Mouse (Mus musculus): ENCODE measurements at regions not wholly inside any gene's neighbourhood (a gene's known extent, or its start where the extent isn't known, plus 50 kb on each side); places are given as distances from the start of the nearest gene placed in this dataset.

DNA sequence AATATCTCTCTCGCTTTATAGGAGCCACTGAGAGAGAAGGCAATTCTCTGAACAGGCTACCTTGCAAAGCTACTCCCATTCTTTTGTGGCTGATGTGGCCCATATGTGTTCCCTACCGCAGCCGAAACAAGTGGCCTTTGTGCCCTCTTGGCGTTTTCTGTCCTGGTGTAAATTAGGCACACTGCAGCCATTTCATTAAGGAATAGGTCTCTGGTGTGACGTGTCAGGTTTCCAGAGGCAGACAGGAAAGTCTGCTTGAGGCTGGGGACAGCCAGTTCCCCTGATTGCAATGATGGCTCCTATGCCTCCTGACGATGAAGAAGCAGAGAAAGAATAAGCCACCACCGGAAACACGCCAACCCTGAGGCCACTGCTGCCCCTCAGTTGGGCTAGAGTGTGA lies 59.3 kb upstream of the Bcor start:
- no peak for DNase-seq

DNA sequence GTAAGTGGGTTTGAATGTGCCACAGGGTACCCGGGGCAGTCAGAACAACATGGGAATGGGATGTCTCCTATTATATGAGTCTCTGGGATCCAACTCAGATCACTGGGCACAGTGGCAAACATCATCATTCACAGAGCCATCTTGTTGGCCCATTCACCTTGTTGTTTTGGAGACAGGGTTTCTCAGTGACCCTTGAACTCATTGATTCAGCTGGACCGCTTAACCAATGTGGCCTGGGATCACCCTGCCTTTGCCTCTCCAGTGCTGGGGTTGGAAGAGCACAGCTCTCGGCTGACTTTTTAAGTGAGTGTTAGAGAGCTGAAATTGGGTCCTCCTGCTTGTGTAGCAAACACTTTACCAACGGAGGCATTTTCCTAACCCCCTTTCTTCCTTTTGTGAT lies 64.2 kb upstream of the Bcor start:
- DNase-seq: no peak

DNA sequence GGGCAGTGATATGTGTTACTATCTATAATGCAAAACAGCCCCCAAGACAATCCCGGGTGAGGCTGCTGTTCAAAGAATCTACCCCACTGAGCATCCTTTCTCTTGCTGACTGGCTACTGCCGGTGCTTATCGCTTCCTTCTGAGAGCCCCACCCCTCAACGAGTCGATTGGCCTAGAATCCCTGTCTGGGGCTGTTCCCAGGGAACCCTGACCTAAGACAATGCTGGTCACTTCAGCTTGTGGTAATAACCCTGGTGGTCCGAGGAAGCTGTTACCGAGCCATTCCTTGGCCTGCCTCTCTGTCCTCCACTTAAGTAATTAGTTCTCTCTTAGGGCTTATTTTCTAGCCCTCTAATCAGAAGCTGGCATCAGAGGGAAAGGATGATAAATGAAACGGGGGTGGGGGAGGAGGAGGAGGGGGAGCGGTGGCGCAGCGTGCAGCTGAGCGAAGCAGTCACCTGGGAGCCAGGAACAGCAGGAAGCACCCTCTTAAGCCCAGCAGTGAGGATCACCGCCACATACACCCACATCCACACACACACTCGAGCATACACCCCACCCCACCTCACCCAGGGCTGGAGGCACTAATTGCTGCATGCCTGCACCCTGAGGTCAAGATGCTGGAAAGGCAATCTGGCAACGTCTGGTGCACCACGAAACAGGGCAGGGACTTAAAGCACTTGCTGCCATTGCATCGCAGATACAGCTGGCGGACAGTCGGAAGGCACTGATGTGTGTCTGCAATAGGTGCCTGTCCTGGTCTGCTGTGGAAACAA lies 65.1 kb upstream of the Bcor start:
- DNase-seq: no peak

DNA sequence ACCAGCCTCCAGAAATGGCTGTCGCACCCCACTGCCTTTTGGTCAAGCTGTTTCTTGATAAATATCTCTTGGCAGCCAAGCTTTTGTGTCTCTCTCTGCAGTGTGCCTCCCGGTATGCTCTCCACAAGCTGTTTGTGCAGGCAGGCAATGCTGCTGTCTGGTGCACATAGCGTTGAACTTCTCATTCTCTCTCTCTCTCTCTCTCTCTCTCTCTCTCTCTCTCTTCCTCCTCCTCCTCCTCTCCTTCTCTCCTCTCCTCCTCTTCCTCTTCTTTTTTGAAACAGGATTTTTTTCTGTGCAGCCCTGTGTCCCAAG lies 65.7 kb upstream of the Bcor start:
- no peak for DNase-seq

DNA sequence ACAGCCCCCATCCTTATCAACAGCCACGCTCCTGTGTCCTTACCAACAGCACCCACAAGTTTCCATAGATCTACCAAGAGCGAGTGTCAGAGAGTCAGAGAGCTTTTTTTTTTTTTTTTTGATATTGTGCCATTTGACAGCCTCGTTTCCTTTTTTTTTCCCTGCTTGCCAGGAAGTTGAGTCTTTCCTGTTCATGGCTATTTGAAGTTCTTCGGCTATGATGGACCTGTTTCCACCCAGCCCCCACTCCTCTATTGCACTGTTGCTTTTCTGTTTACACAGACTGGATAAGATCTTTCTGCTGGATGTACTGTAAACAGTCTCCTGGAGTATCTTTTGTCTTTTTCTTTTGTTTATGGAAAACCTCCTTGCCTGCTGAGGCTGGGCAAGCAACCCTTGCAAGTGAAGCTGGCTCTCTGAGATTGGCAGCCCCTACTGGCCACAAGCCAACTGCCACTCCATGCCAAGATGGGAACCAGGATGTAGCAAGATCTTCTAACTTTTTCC lies 80.4 kb upstream of the Bcor start:
- peak; percentile 18 to 35 for DNase-seq

DNA sequence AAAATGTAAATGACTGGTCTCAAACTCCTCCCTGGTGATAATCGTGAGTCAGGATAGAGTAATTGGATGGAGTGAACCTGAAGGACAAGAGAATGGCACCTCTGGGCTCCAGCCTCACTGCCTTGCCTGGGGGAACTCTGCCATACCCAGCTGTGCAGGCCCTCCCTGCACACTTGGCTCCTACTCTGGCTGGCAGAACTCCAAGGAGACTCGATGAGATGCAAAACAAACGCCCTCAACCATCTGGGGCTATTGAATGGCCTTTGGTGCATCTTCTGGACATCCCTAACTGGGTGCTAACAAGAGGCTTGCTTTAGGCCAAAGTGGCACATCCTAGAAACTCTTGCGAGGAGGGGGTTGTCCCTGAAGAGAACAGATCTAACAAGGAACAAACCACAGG lies 81.6 kb upstream of the Bcor start:
- no peak for DNase-seq

DNA sequence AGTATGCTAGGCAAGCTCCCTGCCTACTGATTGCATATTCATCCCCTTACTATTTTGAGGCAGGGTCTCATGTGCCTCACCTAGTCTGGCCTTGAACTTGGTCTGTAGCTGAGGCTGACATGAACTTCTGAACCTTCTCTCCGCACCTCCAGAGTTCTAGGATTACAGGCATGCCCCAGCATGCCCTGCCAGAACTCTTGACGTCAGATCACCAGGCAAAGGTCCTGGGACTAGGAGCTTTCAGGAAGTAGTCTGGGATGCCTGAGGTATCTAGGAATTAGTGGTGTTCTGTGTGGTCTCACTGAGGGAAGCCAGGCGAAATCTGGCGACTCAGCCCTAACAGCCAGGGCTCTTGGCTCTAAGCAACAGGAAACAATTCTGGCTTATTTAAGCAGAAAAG lies 88.9 kb upstream of the Bcor start:
- peak; percentile 4 to 18 for DNase-seq

DNA sequence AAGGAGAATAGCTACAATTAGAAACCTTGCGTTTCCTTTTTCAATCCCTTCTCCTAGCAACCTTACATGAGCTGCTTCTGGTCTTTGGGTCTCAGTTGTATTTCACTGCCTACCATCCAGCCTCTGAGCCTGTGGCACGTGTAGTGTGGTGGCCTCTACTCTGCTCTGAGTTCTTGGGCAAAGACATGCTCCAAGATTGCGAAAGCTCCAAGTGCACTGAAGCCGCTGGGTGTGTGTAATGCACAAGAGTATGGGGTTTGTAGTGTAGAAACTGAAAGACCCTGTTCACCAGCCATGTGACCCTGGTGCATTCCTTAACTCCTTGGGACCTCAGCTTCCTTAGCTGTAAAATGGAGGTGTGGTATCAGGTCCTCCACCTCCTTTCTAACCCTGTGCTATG lies 89.8 kb upstream of the Bcor start:
- DNase-seq: no peak

DNA sequence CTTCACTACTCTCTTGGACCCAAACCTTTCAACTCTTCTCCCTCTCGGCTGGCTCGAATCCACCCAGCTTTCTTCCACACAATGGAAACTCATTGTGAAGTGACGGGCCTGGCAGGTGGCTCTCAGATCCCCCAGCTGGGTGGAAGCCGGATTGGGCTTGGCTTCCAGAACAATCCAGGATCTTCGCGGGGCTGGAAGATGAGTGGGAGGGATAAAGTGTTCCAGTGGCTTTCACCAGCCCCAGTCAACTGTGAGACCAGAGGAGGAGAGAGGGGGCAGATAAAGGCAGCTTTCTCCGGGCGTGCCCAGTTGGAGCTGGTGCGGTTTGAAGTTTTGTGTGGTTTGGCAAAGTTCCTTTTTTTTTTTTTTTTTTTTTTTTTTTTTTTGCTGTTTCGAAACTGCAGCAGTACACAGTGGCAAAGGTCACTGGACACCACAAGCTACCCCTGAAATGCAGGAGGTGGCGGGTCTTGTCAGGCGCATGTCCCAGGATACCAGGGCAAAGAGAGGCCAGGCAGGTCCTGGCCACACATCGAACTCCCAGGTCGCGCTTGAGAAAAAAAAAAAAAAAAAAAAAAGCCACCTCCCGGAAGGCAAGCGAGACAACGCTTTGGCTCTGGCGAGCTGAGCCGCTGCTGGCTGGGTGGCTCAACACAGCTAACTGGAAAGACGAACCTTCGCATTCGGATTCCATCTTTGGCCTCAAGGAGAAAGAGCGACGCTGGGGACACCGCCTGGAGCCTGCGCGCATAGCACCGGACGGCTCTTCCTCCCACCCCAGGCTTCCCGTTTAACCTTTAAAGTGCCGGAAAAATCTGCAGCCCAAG lies 91.9 kb upstream of the Bcor start:
- peak; percentile 53 to 60 for DNase-seq

DNA sequence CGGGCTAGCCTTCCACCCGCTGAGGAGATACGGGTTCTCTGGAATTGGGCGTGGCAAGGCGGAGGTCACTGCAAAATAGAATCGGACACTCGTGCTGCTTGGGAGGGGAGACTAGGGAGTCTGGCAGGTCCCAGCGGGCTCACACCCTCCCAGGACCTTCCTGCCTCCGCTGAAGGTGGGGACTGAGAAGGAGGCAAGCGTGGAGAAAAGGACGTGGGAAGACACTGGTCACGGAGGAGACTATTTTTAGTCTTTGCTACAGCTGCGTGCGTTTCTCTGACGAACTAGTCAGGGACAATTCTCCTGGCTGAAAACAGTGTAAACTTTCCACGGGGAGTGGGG lies 92.5 kb upstream of the Bcor start:
- DNase-seq: no peak

DNA sequence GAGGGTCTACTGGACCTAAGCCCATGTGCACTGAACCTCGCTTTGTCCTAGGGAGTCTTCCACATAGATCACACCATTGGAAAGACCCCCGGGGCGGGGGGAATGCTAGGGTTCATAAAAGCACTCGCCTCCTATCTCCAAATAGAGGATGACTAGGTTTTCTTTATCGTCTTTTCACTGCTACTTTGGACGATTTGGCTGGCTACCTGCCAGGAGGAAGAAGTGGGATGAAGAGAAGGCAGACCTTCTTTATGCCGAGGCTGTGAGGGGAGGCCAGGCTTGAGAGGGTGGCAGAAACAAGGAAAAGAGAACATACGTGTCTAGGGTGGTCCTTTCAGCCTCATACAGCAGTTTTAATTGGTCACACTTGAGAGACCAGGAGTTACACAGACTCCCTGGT lies 96.6 kb upstream of the Bcor start:
- no peak for DNase-seq

DNA sequence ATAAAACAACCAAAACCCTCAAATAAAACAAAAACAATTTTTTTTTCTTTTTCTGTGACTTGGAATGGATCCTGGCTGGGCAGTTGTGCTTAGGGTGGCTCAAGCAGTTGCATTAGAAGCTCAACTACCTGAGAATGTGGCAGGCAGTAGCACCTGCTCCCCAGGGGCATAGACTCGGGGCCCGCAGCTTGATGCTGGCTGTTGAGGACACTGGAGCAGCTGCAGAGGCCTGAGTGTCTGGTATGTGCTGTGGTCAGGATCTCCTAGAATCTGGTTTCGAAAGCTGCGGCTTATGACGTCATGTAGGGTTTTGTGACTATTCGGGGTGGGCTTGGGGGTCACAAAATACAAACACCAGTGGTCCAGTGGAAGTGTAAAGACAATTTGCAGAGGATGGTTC lies 103.7 kb upstream of the Bcor start:
- no peak for DNase-seq

DNA sequence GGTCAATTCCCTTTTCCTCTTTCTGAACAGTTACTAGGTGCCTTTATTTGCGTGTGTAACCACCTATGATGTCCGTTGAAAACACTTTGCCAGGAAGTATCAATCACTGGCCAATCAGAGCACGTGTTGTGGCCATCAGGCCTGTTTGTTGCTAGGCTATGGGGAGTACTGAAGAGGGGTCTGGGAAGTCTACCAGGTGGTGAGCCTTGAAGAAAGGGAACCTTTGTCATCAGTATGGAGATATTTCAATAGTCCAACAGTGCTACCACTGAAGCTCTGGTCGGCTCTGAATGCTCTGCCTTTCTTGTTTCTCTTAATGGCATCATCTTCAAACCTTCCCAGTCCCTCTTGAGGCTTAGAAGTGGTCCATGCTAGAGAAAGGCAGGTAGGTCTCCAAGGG lies 124.6 kb upstream of the Bcor start:
- no peak for DNase-seq

DNA sequence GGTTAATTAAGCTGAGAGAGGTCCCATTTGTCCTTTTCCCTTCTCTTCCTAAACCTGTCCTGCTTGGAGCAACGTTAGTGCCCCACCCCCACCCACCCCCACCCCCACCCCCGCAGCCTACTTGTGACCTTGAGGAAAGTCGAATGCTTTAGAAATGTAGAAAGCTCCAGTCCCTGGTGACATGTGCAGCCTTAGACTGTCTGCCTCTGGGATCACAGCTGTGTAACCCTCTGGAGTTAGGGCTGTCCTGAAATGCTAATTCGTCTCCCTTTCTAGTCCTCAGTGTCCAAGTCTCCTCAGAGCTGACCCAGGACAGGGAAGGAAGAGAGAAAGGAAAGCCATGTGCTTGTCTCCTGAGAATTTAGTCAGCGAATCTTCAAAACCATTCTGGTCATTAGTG lies 125.0 kb upstream of the Bcor start:
- no peak for DNase-seq

DNA sequence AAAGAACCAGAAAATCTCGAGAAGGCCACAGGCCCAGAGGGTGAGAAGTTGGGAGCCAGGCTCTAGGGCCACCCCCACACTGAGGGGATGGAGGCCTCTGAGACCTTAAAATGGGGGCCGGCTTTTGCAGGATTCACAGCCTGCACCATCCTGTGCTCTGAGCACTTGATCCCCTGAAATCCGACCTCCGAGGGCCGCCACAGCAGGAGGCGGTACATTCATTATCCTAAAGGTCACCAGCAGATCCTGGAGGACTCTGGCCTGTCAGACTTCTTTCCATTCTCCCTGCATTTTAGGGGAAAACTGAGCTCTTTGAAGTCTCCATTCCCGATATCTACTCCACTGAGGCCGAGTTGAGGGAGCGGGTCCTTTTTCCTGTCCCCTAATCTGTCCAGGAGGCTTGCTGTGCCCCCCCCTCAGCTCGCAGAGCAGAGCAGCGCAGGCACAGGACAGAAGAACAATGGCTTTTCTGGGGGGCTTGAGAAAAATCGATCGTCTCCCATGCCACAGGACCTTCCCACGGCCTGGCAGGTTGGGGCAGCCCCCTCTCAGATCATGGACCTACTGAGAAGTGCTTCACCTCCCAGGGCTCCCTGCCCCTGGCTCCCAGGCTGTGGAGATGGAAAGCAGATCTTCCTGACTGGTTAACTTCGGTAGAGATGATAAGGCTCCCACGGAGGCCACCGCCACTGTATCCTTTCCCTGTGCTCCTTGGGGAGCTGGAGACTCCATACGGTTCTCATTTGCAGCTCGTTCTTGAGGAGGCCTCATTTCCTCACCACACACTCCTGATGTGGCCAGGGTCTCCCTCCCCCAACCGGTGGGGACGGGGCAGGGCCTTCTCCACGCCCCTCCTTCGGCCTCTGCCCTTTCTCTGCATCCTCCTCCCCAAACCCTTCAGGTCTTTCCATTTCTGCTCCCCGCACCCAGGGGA lies 126.1 kb upstream of the Bcor start:
- DNase-seq: no peak

DNA sequence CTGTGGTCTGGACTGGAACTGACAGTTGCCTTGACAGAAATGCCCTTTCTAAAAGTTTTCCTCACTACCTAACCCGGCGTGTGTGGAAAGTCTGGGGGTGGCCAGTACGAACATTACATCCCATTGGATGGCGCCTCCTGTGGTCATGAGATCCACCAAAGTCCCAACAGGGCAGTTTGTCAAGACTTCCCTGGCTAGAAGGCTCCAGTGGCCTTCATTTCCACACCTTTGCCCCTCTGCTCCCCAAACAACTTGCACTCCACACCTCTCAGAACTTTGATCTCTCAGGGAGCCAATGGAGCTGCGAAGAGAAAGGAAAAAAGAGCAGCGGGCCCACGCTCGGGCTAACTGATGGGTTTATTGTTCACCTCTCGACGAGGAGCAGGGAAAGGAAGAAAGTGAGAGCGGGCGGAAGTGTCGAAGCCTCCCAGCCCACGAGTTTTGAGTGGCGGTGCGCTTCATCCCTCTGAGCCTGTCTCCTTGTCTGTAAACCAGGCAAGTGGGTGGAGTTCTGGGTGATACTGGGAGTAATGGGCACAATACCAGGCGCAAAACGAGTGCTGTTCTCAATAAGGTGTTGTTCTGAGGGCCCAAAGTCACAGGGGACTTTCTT lies 126.9 kb upstream of the Bcor start:
- peak; percentile 4 to 13 for DNase-seq

DNA sequence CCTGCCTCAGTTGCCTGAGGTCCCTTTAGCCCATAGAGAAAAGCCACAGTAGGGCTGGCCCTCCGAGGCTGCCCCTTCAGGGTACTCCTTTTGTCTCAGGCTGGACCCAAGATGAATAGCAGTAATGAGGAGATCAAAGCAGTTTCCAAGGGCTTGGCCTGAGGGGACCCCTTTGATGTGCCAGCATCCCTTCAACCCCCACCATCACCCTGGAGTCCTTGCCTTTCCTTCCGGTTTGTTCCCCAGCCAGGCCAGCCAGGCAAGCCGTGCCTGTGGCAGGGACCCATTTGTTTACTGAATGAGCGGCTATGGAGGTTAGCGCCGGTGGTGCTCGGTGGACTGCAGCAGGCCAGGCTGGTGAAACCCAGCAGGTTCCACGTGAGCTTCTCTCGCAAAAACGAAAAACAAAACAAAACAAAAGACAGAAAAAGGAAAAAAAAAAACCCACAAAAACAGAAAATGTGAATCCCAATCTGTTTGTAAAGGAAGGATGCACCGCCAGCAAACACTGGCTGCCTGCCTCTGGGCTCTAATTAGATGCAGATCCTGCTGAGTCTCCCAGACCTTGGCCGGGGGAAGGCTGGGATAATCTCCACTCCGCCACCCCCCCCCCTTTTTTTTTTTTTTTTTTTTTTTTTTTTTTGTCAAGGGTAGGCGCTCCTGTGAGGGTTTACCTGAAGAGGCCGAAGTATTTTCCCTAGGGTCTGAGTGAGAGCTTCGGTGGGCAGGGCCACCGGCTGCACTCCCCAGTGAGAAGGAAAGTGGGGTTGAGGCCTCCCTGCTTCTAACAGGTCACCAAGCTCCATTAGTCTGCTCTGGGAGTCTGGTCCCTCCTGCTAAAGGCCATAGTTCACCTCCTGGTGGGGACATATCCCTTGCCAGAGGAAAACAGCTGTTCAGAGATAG lies 127.8 kb upstream of the Bcor start:
- DNase-seq: no peak

DNA sequence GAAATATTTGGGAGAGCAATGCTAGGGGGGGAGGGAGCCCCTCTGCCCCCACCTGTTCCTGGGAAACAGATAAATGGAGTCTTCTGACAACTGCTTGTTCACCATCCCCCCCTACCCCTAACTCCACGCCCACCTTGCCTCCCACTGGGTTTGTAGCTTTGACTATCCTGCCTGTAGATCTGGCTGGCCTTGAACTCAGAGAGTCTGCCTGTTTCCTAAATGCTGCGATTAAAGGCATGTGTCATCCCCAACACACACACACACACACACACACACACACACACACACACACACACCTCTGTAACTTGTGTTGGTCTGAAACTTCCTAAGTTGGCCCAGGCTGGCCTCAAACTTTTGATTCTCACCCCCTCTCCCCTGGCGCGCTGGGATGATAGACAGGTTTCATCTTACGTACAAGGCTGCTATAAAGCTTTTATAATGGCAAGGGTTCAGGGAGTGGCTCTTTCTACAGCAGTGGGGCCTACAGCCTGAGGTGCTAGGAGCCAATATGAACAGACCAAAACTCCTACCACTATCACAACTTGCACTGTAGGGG lies 128.5 kb upstream of the Bcor start:
- no peak for DNase-seq

DNA sequence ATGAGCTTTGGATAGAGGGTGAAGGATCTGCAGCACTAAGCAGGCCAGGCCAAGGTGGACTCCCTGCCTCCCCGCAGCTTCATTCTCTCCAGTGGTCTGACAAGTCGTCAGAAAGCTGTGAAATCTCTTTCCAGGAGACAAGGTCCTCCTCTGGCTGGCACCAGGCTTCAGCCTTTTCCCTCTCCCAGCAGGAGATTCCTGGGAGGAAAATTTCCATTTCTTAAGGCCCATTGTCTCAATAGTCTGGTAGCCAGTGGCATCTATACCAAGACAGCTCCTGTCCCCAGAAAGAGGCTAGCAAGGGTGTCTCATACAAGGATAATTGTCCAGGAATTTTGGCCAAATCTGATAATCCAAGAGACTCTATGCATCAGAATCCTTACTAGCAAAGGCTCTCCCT lies 133.0 kb upstream of the Bcor start:
- DNase-seq: no peak

DNA sequence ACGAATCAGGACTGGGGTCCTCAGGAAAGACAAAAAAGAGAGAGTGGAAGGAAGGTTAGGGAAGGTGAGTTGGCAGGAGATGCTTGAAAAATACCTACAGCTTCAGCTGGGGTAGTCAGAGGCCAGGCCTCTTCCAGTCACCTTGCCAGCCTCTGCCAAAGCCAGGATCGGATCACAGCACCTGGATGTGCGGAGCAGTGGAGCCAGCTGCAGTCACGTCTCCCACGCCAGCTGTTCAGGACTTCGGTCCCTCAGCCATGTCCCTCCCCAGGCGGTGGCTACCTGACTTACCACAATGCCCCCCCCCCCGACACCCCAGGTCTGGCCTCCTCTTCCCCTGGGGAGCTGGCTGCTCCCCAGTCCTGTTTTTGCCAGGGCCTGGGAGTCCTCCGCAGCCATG lies 134.3 kb upstream of the Bcor start:
- DNase-seq: no peak

DNA sequence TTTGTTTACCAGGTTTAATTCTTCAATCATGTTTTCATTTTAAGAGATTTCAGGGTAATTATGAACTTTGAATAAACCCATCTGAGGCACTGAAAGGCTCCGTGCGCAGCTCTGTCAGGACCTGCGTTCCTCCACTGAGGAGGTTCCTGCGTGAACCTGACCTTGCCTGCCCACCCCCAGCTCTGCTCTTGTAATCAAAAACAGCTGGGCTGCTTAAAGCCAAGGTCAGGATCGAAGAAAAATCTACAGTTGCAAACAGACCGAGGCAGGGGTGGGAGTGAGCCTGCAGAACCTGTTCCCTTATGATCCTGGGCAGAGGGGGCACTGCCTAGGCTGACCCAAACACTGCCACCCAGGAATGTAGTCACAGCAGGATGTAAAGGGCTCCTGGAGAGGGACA lies 134.8 kb upstream of the Bcor start:
- no peak for DNase-seq
